Mouse (Mus musculus) limb, embryonic 12.5 days (tissue): Measurements from ENCODE around the gene Hsd17b6. TPM values are rescaled to one million over a fixed set of nuclear protein-coding genes. Genes with fewer than 3 reads are reported as not detected.
A peak's percentile ranks its signal among the peaks of the same experiment; 100 is the strongest.

Experiments
- ATAC-seq: fragments of 200-750 bp; cut with Nextera tagmentation; 2 replicates; pipeline ENCODE4 v1.8.0; 2017; ENCODE audit warnings: low read depth, moderate TSS enrichment; ENCODE audit not compliant: insufficient number of reproducible peaks, insufficient read depth, low FRiP score, low TSS enrichment
- H3K27ac ChIP-seq: fragments of 300-500 bp; sonication (generic); 2 replicates; pipeline ENCODE4 v1.5.1; 2016; ENCODE audit warnings: mild to moderate bottlenecking, moderate library complexity
- H3K27me3 ChIP-seq: fragments of 300-500 bp; sonication (generic); 2 replicates; pipeline ENCODE4 v1.6.1; 2016; ENCODE audit warnings: mild to moderate bottlenecking, moderate library complexity
- H3K36me3 ChIP-seq: fragments of 300-500 bp; sonication (generic); 2 replicates; pipeline ENCODE4 v1.6.1; 2016; ENCODE audit warnings: mild to moderate bottlenecking, moderate library complexity
- H3K4me1 ChIP-seq: fragments of 300-500 bp; sonication (generic); replicated peaks from 2 replicates; pipeline ENCODE4 v1.6.1; 2016
- H3K4me2 ChIP-seq: fragments of 300-500 bp; sonication (generic); 2 replicates; pipeline ENCODE4 v1.6.1; 2016; ENCODE audit warnings: mild to moderate bottlenecking, moderate library complexity
- H3K4me3 ChIP-seq: fragments of 300-500 bp; sonication (generic); replicated peaks from 2 replicates; pipeline ENCODE4 v1.5.1; 2016; ENCODE audit warnings: mild to moderate bottlenecking
- H3K9ac ChIP-seq: fragments of 300-500 bp; sonication (generic); replicated peaks from 2 replicates; pipeline ENCODE4 v1.6.1; 2016; ENCODE audit warnings: mild to moderate bottlenecking, moderate library complexity
- H3K9me3 ChIP-seq: fragments of 300-500 bp; sonication (generic); 2 replicates; pipeline ENCODE4 v1.6.1; 2016; ENCODE audit warnings: mild to moderate bottlenecking, moderate library complexity
- WGBS: fragments of 180-500 bp; shearing (Covaris S2); methylation state at CpG from one replicate; pipeline ENCODE4 v1.1.7; 2016; 5-methylcytosine and 5-hydroxymethylcytosine counted together
- polyA plus RNA-seq: library from polyadenylated mRNA; unstranded; fragments of >200 nt; fragmentation: Nextera tagmentation; extraction: Ambion mirVana; gene quantifications from 2 replicates; pipeline ENCODE4 v1.2.1, GENCODE M21; 2016

The Hsd17b6 gene
- polyA plus RNA-seq, 1 experiment from 2014 or later: not detected

- no peak overlapping the region for H3K27ac ChIP-seq
- no peak overlapping the region for H3K9ac ChIP-seq
- no peak overlapping the region for H3K4me3 ChIP-seq
- no peaks in the 10 kb centered on the region for H3K36me3 ChIP-seq
- 0 out of 2 replicates have a peak, but pooled peaks cover 8% of the 10 kb centered on the region for H3K4me1 ChIP-seq
- H3K4me2 ChIP-seq: no peak overlapping the region
- no peak for ATAC-seq
- 89% methylated on average over 6 of the region's 6 CpGs for WGBS
- no peaks in the 10 kb centered on the region for H3K27me3 ChIP-seq
- H3K9me3 ChIP-seq: no peaks in the 10 kb centered on the region
These were observed 40.9 kb downstream of the Hsd17b6 start for GRCm38 (mm10) chr10:127966506-127966905.

- Histone ChIP-seq H3K27me3 (no peaks in the 10 kb centered on the region), H3K9me3 (no peaks in the 10 kb centered on the region), H3K36me3 (no peaks in the 10 kb centered on the region), H3K4me3 (no peak overlapping the region), H3K27ac (no peak overlapping the region), H3K4me2 (no peak overlapping the region), H3K9ac (no peak overlapping the region), H3K4me1 (no peaks in the 10 kb centered on the region)
- WGBS: 54% methylated on average over 3 of the region's 3 CpGs
- no peak for ATAC-seq
These were observed 43.4 kb downstream of the Hsd17b6 start for GRCm38 (mm10) chr10:127964004-127964403.

- 54% methylated on average over 3 of the region's 3 CpGs for WGBS
- Histone ChIP-seq H3K36me3 (no peaks in the 10 kb centered on the region), H3K4me1 (no peaks in the 10 kb centered on the region), H3K27me3 (no peaks in the 10 kb centered on the region), H3K4me2 (no peak overlapping the region), H3K9me3 (no peaks in the 10 kb centered on the region), H3K9ac (no peak overlapping the region), H3K27ac (no peak overlapping the region), H3K4me3 (no peak overlapping the region)
- ATAC-seq: no peak
These were observed 45.0 kb downstream of the Hsd17b6 start for GRCm38 (mm10) chr10:127962451-127962850.

- H3K27ac ChIP-seq: no peak overlapping the region
- H3K36me3 ChIP-seq: no peaks in the 10 kb centered on the region
- H3K27me3 ChIP-seq: no peaks in the 10 kb centered on the region
- ATAC-seq: no peak
- H3K4me2 ChIP-seq: no peak overlapping the region
- H3K4me1 ChIP-seq: no peaks in the 10 kb centered on the region
- no peaks in the 10 kb centered on the region for H3K9me3 ChIP-seq
- no peak overlapping the region for H3K9ac ChIP-seq
- no peak overlapping the region for H3K4me3 ChIP-seq
- 89% methylated on average over 7 of the region's 7 CpGs for WGBS
These were observed 48.2 kb downstream of the Hsd17b6 start for GRCm38 (mm10) chr10:127959161-127959679.

GRCm38 (mm10) chr10:127956168-127956816 is 51.1 kb downstream of the Hsd17b6 start:
- Histone ChIP-seq H3K9me3 (no peaks in the 10 kb centered on the region), H3K27me3 (no peaks in the 10 kb centered on the region), H3K36me3 (no peaks in the 10 kb centered on the region), H3K4me2 (no peak overlapping the region), H3K4me1 (no peaks in the 10 kb centered on the region), H3K4me3 (no peak overlapping the region), H3K9ac (no peak overlapping the region), H3K27ac (no peak overlapping the region)
- 0 out of 2 replicates have a peak, but pooled peaks have one; percentile 63 for ATAC-seq
- WGBS: 56% methylated on average over 16 of the region's 16 CpGs

GRCm38 (mm10) chr10:127955034-127955433 is 52.4 kb downstream of the Hsd17b6 start:
- H3K27me3 ChIP-seq: no peaks in the 10 kb centered on the region
- no peak overlapping the region for H3K27ac ChIP-seq
- no peak overlapping the region for H3K9ac ChIP-seq
- no peak overlapping the region for H3K4me3 ChIP-seq
- no peaks in the 10 kb centered on the region for H3K9me3 ChIP-seq
- ATAC-seq: no peak
- WGBS: 77% methylated on average over 4 of the region's 4 CpGs
- H3K4me2 ChIP-seq: no peak overlapping the region
- H3K4me1 ChIP-seq: 0 out of 2 replicates have a peak, but pooled peaks cover 3% of the 10 kb centered on the region
- H3K36me3 ChIP-seq: no peaks in the 10 kb centered on the region

GRCm38 (mm10) chr10:127951821-127952220 is 55.6 kb downstream of the Hsd17b6 start:
- no peak overlapping the region for H3K4me2 ChIP-seq
- H3K36me3 ChIP-seq: no peaks in the 10 kb centered on the region
- no peaks in the 10 kb centered on the region for H3K9me3 ChIP-seq
- H3K4me3 ChIP-seq: no peak overlapping the region
- no peak for ATAC-seq
- 0 out of 2 replicates have a peak, but pooled peaks cover 3% of the 10 kb centered on the region for H3K4me1 ChIP-seq
- H3K9ac ChIP-seq: no peak overlapping the region
- no peak overlapping the region for H3K27ac ChIP-seq
- 69% methylated on average over 4 of the region's 4 CpGs for WGBS
- no peaks in the 10 kb centered on the region for H3K27me3 ChIP-seq

GRCm38 (mm10) chr10:127951390-127951789 is 56.0 kb downstream of the Hsd17b6 start:
- no peak for ATAC-seq
- WGBS: 81% methylated on average over 9 of the region's 9 CpGs

GRCm38 (mm10) chr10:127949596-127950130 is 57.7 kb downstream of the Hsd17b6 start:
- H3K4me3 ChIP-seq: no peak overlapping the region
- H3K9ac ChIP-seq: no peak overlapping the region
- H3K27ac ChIP-seq: no peak overlapping the region
- 0 out of 2 replicates have a peak, but pooled peaks cover 3% of the 10 kb centered on the region for H3K4me1 ChIP-seq
- no peaks in the 10 kb centered on the region for H3K27me3 ChIP-seq
- 89% methylated on average over 4 of the region's 4 CpGs for WGBS
- no peaks in the 10 kb centered on the region for H3K36me3 ChIP-seq
- no peaks in the 10 kb centered on the region for H3K9me3 ChIP-seq
- ATAC-seq: no peak
- no peak overlapping the region for H3K4me2 ChIP-seq

More at GRCm38 (mm10) chr10:127951390-127951789, 56.0 kb downstream of the Hsd17b6 start:
- Histone ChIP-seq H3K36me3 (no peaks in the 10 kb centered on the region), H3K4me1 (0 out of 2 replicates have a peak, but pooled peaks cover 3% of the 10 kb centered on the region), H3K4me3 (no peak overlapping the region), H3K9ac (no peak overlapping the region), H3K4me2 (no peak overlapping the region), H3K9me3 (no peaks in the 10 kb centered on the region), H3K27me3 (no peaks in the 10 kb centered on the region), H3K27ac (no peak overlapping the region)

GRCm38 (mm10) chr10:127945432-127946064 is 61.9 kb downstream of the Hsd17b6 start:
- Histone ChIP-seq H3K27me3 (no peaks in the 10 kb centered on the region), H3K27ac (no peak overlapping the region), H3K4me3 (no peak overlapping the region), H3K4me2 (no peak overlapping the region), H3K4me1 (0 out of 2 replicates have a peak, but pooled peaks cover under 1% of the 10 kb centered on the region), H3K9ac (no peak overlapping the region), H3K9me3 (no peaks in the 10 kb centered on the region), H3K36me3 (no peaks in the 10 kb centered on the region)
- WGBS: 33% methylated on average over 5 of the region's 5 CpGs
- ATAC-seq: peak; percentile 73; the same call in 1 of the 2 replicates
